Mouse (Mus musculus) ES-Bruce4 (cell line): ENCODE data around the gene Znhit1. TPM values are rescaled to one million over a fixed set of nuclear protein-coding genes. Genes with fewer than 3 reads are reported as not detected.
A peak's percentile ranks its signal among the peaks of the same experiment; 100 is the strongest.
"Not testable (repeated sequence)": the region's sequence is repeated elsewhere in the genome, so short reads cannot be mapped to it uniquely, and the experiment has no call there.

Experiments
- H3K27ac ChIP-seq: 2 replicates; pipeline ENCODE4 v1.5.1; 2012; ENCODE audit warnings: low read length, inconsistent platforms; ENCODE audit not compliant: insufficient read depth
- H3K27me3 ChIP-seq: 2 replicates; pipeline ENCODE4 v1.6.1; 2012; ENCODE audit warnings: mild to moderate bottlenecking, low read length, inconsistent platforms; ENCODE audit not compliant: control insufficient read depth, poor library complexity, insufficient read depth, severe bottlenecking
- H3K36me3 ChIP-seq: 2 replicates; pipeline ENCODE4 v1.6.1; 2012; ENCODE audit warnings: inconsistent platforms, mild to moderate bottlenecking, low read length, moderate library complexity; ENCODE audit not compliant: control insufficient read depth, poor library complexity, insufficient read depth, severe bottlenecking
- H3K4me1 ChIP-seq: one replicate; pipeline ENCODE4 v1.8.1; 2011; ENCODE audit warnings: low read length; ENCODE audit not compliant: control insufficient read depth, insufficient read depth
- H3K4me3 ChIP-seq: 2 replicates; pipeline ENCODE4 v1.5.1; 2011; ENCODE audit warnings: low read depth, mild to moderate bottlenecking, low read length
- H3K9ac ChIP-seq: 2 replicates; pipeline ENCODE4 v1.6.1; 2012; ENCODE audit warnings: low read depth, mild to moderate bottlenecking, inconsistent platforms; ENCODE audit not compliant: poor library complexity, severe bottlenecking
- H3K9me3 ChIP-seq: replicated peaks from 2 replicates; pipeline ENCODE4 v1.6.1; 2012; ENCODE audit warnings: mild to moderate bottlenecking, low read length, inconsistent platforms; ENCODE audit not compliant: control insufficient read depth, poor library complexity, insufficient read depth, severe bottlenecking
- CTCF ChIP-seq: IDR thresholded peaks from one replicate; pipeline ENCODE4 v1.8.1; 2011; ENCODE audit warnings: low read depth, low read length
- EP300 ChIP-seq: IDR thresholded peaks from 2 replicates; pipeline ENCODE4 v1.6.1; 2011; ENCODE audit warnings: low read depth, low read length; ENCODE audit not compliant: insufficient read depth
- POLR2A ChIP-seq: IDR thresholded peaks from one replicate; pipeline ENCODE4 v1.8.1; 2011; ENCODE audit warnings: low read length; ENCODE audit not compliant: insufficient read depth
- polyA plus RNA-seq: library from polyadenylated mRNA; stranded (reverse); fragments of >200 nt; gene quantifications from 2 replicates; pipeline ENCODE4 v1.2.4, GENCODE M21; 2011; ENCODE audit warnings: low read depth; ENCODE audit not compliant: missing spikeins, insufficient read depth, insufficient read length

Znhit1 gene
- polyA plus RNA-seq, 1 experiment: 26.6 TPM

- Histone ChIP-seq H3K9ac (no peak overlapping the region), H3K36me3 (no peaks in the 10 kb centered on the region; the same call in 1 of the 2 replicates), H3K4me1 (peaks cover 3% of the 10 kb centered on the region), H3K4me3 (no peak overlapping the region), H3K9me3 (0 out of 2 replicates have a peak, but pooled peaks cover 6% of the 10 kb centered on the region), H3K27ac (no peak overlapping the region), H3K27me3 (no peaks in the 10 kb centered on the region)
- no peak for TF ChIP-seq POLR2A
- TF ChIP-seq EP300: no peak
- no peak for TF ChIP-seq CTCF
These were observed 42.7 kb downstream of the Znhit1 start for GRCm38 (mm10) chr5:136945084-136945483.

DNA sequence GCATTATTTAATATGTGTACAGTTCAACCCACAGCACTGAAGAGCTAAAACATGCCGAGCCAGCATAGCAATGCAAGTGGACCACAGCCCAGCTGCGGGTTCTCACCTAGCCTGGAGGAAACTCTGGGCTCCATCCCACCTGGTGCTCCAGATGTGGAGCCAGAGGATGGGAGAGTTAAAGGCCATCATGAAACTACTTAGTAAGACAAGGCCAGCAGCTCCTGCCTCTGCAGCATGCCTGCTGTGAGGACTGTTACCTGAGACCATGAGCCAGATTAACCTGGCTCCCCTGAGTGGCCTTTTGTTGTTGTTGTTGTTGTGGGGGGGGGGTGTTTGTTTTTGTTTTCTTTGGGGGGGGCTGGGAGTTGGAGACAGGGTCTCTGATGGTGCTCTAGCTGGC lies 44.4 kb downstream of the Znhit1 start:
- Histone ChIP-seq H3K9ac (no peak overlapping the region), H3K27ac (no peak overlapping the region), H3K4me1 (peaks cover 3% of the 10 kb centered on the region), H3K4me3 (no peak overlapping the region), H3K27me3 (no peaks in the 10 kb centered on the region), H3K36me3 (no peaks in the 10 kb centered on the region; the same call in 1 of the 2 replicates), H3K9me3 (peaks cover 3% of the 10 kb centered on the region; the same call in 1 of the 2 replicates)
- TF ChIP-seq EP300 (peak; percentile 75; the same call in 1 of the 2 replicates), POLR2A (no peak)

GRCm38 (mm10) chr5:136942781-136943180 lies 45.0 kb downstream of the Znhit1 start:
- Histone ChIP-seq H3K36me3 (no peaks in the 10 kb centered on the region; the same call in 1 of the 2 replicates), H3K9ac (no peak overlapping the region), H3K27ac (peak overlapping the region; percentile 86; the same call in 1 of the 2 replicates), H3K4me3 (0 out of 2 replicates have a peak overlapping the region, but pooled peaks have one; percentile 67), H3K4me1 (peaks cover 3% of the 10 kb centered on the region), H3K27me3 (no peaks in the 10 kb centered on the region), H3K9me3 (peaks cover 3% of the 10 kb centered on the region; the same call in 1 of the 2 replicates)
- TF ChIP-seq EP300 (no peak), POLR2A (no peak), CTCF (no peak)

DNA sequence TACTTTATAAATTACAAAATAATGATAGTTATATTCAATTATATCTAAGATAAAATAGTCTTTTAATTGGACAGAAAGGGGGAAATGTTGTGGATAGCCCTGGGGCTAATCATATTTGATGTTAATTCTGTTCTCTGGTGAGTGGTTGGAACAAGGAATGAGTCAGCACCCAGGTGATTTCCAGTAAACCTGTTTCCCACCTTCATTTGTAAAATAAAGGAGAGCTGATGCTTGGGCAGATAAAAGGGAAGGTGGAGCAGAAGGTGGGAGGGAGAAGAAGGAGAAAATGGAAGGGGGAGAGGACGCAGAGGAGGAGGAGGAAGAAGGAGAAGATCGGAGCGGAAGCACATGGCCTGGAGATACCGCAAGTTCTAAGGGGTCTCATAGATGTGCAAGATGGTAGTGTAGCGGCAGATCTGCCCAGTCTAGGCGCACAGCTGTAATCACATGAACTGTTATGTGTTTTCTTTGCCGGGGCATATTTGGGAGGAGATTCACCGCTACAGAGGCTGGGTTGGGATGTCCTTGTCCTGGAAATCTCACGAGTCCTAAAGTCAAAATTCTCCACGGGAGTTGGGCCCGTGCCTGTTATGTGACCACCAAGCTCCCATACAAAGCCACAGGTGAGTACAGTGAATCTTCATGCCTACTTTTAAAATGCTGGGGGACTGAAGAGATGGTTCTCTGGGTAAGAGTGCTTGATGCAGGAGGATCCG lies 46.8 kb downstream of the Znhit1 start:
- peak overlapping the region; percentile 66 for H3K4me3 ChIP-seq
- H3K9me3 ChIP-seq: no peaks in the 10 kb centered on the region; the same call in 1 of the 2 replicates
- peak overlapping the region; percentile 86 for H3K27ac ChIP-seq
- H3K9ac ChIP-seq: peak overlapping the region; percentile 85
- no peaks in the 10 kb centered on the region; the same call in 1 of the 2 replicates for H3K36me3 ChIP-seq
- H3K27me3 ChIP-seq: no peaks in the 10 kb centered on the region
- TF ChIP-seq POLR2A (peak; percentile 93), EP300 (peak; percentile 75), CTCF (no peak)
- H3K4me1 ChIP-seq: peaks cover 11% of the 10 kb centered on the region

- H3K9ac ChIP-seq, H3K36me3 ChIP-seq, H3K27me3 ChIP-seq, H3K4me3 ChIP-seq, H3K9me3 ChIP-seq: not testable (repeated sequence)
- peaks cover 11% of the 10 kb centered on the region for H3K4me1 ChIP-seq
- peak overlapping the region; percentile 78 for H3K27ac ChIP-seq
These were observed 47.8 kb downstream of the Znhit1 start for GRCm38 (mm10) chr5:136940029-136940428.

DNA sequence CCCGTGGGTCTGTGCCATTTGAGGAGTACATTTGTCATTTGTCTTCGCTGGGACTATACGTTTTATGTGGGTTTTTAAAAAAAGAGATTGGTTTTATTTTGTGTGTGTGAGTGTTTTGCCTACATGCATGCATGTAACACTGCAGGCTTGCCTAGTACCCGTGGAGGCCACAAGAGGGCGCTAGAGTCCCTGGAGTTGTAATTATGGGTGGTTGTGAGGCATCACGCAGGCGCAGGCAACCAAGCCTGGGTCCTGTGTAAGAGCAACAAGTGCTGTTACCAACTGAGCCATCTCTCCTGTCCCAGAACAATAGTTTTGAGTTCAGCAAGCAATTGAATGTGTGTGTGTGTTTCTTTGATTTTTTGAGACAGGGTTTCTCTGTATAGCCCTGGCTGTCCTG lies 48.5 kb downstream of the Znhit1 start:
- peaks cover 8% of the 10 kb centered on the region for H3K4me1 ChIP-seq
- H3K9me3 ChIP-seq: no peaks in the 10 kb centered on the region; the same call in 1 of the 2 replicates
- H3K36me3 ChIP-seq: no peaks in the 10 kb centered on the region
- no peak overlapping the region for H3K9ac ChIP-seq
- H3K27me3 ChIP-seq: no peaks in the 10 kb centered on the region
- no peak overlapping the region for H3K27ac ChIP-seq
- TF ChIP-seq EP300: 0 out of 2 replicates have a peak, but pooled peaks have one; percentile 43
- peak; percentile 79 for TF ChIP-seq CTCF
- no peak for TF ChIP-seq POLR2A
- H3K4me3 ChIP-seq: no peak overlapping the region
